Mouse (Mus musculus): ENCODE results near the gene Spop.
A peak's percentile ranks its signal among the peaks of the same experiment; 100 is the strongest.

Spop gene

GRCm38 (mm10) chr11:95423505-95423904 lies 9.6 kb downstream of the Spop start:
- DNase-seq = peak; percentile 43

- DNase-seq = peak; percentile 90
Measured at GRCm38 (mm10) chr11:95431344-95431743, 17.5 kb downstream of the Spop start.

GRCm38 (mm10) chr11:95432194-95432593 lies 18.3 kb downstream of the Spop start:
- no peak for DNase-seq

GRCm38 (mm10) chr11:95445371-95445770 lies 31.5 kb downstream of the Spop start:
- DNase-seq = no peak

- no peak for DNase-seq
Measured at GRCm38 (mm10) chr11:95446580-95447305, 32.9 kb downstream of the Spop start.

- DNase-seq = no peak
Measured at GRCm38 (mm10) chr11:95448346-95448745, 34.5 kb downstream of the Spop start.

GRCm38 (mm10) chr11:95455331-95455730 lies 41.5 kb downstream of the Spop start:
- peak; percentile 73 for DNase-seq

GRCm38 (mm10) chr11:95460872-95461271 lies 47.0 kb downstream of the Spop start:
- DNase-seq = peak; percentile 44

GRCm38 (mm10) chr11:95462168-95462567 lies 48.3 kb downstream of the Spop start:
- no peak for DNase-seq

- peak; percentile 57 for DNase-seq
Measured at GRCm38 (mm10) chr11:95467731-95468130, 53.9 kb downstream of the Spop start.

GRCm38 (mm10) chr11:95472942-95473341 lies 59.1 kb downstream of the Spop start:
- peak; percentile 70 for DNase-seq

- DNase-seq = peak; percentile 66
Measured at GRCm38 (mm10) chr11:95473456-95473855, 59.6 kb downstream of the Spop start.

- DNase-seq = peak; percentile 81
Measured at GRCm38 (mm10) chr11:95476323-95476722, 62.4 kb downstream of the Spop start.

GRCm38 (mm10) chr11:95479458-95479857 lies 65.6 kb downstream of the Spop start:
- DNase-seq = peak; percentile 52

GRCm38 (mm10) chr11:95480662-95481061 lies 66.8 kb downstream of the Spop start:
- DNase-seq = peak; percentile 59

- DNase-seq = peak; percentile 84
Measured at GRCm38 (mm10) chr11:95485634-95486033, 71.8 kb downstream of the Spop start.

- peak; percentile 53 for DNase-seq
Measured at GRCm38 (mm10) chr11:95487237-95487636, 73.4 kb downstream of the Spop start.

GRCm38 (mm10) chr11:95490104-95490503 lies 76.2 kb downstream of the Spop start:
- peak; percentile 87 for DNase-seq

GRCm38 (mm10) chr11:95492256-95492655 lies 78.4 kb downstream of the Spop start:
- no peak for DNase-seq

GRCm38 (mm10) chr11:95493010-95493409 lies 79.1 kb downstream of the Spop start:
- peak; percentile 79 for DNase-seq

- peak; percentile 91 for DNase-seq
Measured at GRCm38 (mm10) chr11:95493950-95494349, 80.1 kb downstream of the Spop start.

- DNase-seq = no peak
Measured at GRCm38 (mm10) chr11:95494374-95494773, 80.5 kb downstream of the Spop start.

- DNase-seq = peak; percentile 67
Measured at GRCm38 (mm10) chr11:95495883-95496282, 82.0 kb downstream of the Spop start.

GRCm38 (mm10) chr11:95497921-95498320 lies 84.0 kb downstream of the Spop start:
- no peak for DNase-seq

GRCm38 (mm10) chr11:95500412-95500811 lies 86.5 kb downstream of the Spop start:
- DNase-seq = peak; percentile 73

Data from heart, adult 11 months (tissue).